Mouse (Mus musculus) limb, embryonic 10.5 days (tissue): ENCODE measurements around the gene Tcea3. TPM values are rescaled to one million over a fixed set of nuclear protein-coding genes. Genes with fewer than 3 reads are reported as not detected.

Experiments used
- DNase-seq: peaks from one replicate; pipeline ENCODE4 v3.0.0-alpha.2; 2017; ENCODE audit warnings: low spot score
- H3K27ac ChIP-seq: fragments of 300-500 bp; sonication (generic); 2 replicates; pipeline ENCODE4 v1.5.1; 2016; ENCODE audit warnings: mild to moderate bottlenecking
- H3K27me3 ChIP-seq: fragments of 300-500 bp; sonication (generic); 2 replicates; pipeline ENCODE4 v1.6.1; 2016; ENCODE audit warnings: low read depth, mild to moderate bottlenecking; ENCODE audit not compliant: poor library complexity, severe bottlenecking
- H3K36me3 ChIP-seq: fragments of 300-500 bp; sonication (generic); 2 replicates; pipeline ENCODE4 v1.6.1; 2016; ENCODE audit warnings: mild to moderate bottlenecking, moderate library complexity
- H3K4me1 ChIP-seq: fragments of 300-500 bp; sonication (generic); 2 replicates; pipeline ENCODE4 v1.6.1; 2016
- H3K4me3 ChIP-seq: fragments of 300-500 bp; sonication (generic); 2 replicates; pipeline ENCODE4 v1.5.1; 2016; ENCODE audit warnings: mild to moderate bottlenecking, moderate library complexity
- H3K9me3 ChIP-seq: fragments of 300-500 bp; sonication (generic); replicated peaks from 2 replicates; pipeline ENCODE4 v1.6.1; 2016; ENCODE audit warnings: mild to moderate bottlenecking
- WGBS: fragments of 180-500 bp; shearing (Covaris S2); methylation state at CpG from one replicate; pipeline ENCODE4 v1.1.7; 2016; 5-methylcytosine and 5-hydroxymethylcytosine counted together
- polyA plus RNA-seq: library from polyadenylated mRNA; unstranded; fragments of >200 nt; fragmentation: Nextera tagmentation; extraction: Ambion mirVana; gene quantifications from 2 replicates; pipeline ENCODE4 v1.2.1, GENCODE M21; 2016

Gene Tcea3
- polyA plus RNA-seq = 1.5 and 1.8 TPM in 2 replicates

- H3K36me3 ChIP-seq = no peaks in the 10 kb centered on the region
- H3K4me1 ChIP-seq = peaks cover 38% of the 10 kb centered on the region
- peak within 1 kb of the TSS; percentile 54 for H3K4me3 ChIP-seq
- H3K27ac ChIP-seq = peak within 1 kb of the TSS; percentile 63
- WGBS = under 1% methylated on average over 46 of the region's 46 CpGs
- DNase-seq = peak; percentile 69
- H3K9me3 ChIP-seq = no peaks in the 10 kb centered on the region
- H3K27me3 ChIP-seq = peaks cover 97% of the 10 kb centered on the region
Measured at GRCm38 (mm10) chr4:136247729-136248463, at the start of gene Tcea3. Gene Tcea3 (plus strand): TSS chr4:136247729.

DNA sequence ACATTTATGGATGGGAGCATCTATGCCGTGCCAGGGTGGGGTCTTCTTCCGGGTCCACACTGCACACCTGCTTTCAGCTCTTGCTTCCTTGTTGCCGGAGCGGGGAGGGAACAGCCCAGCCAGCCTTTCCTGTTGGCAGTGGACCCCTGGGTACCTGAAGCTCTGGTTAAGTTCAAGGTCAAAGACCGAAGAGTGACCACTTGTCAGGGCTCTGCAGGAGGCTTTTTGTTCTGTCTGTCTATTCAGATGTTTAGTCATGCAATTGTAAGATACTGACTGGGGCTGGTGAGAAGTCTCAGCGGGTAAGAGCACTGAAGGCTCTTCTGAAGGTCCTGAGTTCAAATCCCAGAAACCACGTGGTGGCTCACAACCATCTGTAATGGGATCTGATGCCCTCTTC lies 48.7 kb upstream of the Tcea3 start:
- H3K27me3 ChIP-seq = peaks cover 13% of the 10 kb centered on the region
- no peak overlapping the region for H3K4me3 ChIP-seq
- H3K4me1 ChIP-seq = peaks cover 13% of the 10 kb centered on the region
- H3K27ac ChIP-seq = no peak overlapping the region
- H3K9me3 ChIP-seq = no peaks in the 10 kb centered on the region
- WGBS = 78% methylated on average over 7 of the region's 7 CpGs
- peaks cover 4% of the 10 kb centered on the region for H3K36me3 ChIP-seq
- DNase-seq = no peak

GRCm38 (mm10) chr4:136199562-136200292 lies 47.8 kb upstream of the Tcea3 start:
- H3K27me3 ChIP-seq = peaks cover 21% of the 10 kb centered on the region
- no peak overlapping the region for H3K4me3 ChIP-seq
- no peaks in the 10 kb centered on the region for H3K9me3 ChIP-seq
- DNase-seq = peak; percentile 70
- 32% methylated on average over 9 of the region's 9 CpGs for WGBS
- no peaks in the 10 kb centered on the region for H3K36me3 ChIP-seq
- H3K4me1 ChIP-seq = peaks cover 13% of the 10 kb centered on the region
- H3K27ac ChIP-seq = no peak overlapping the region

- DNase-seq = peak; percentile 90
- no peak overlapping the region for H3K4me3 ChIP-seq
- H3K36me3 ChIP-seq = no peaks in the 10 kb centered on the region
- H3K9me3 ChIP-seq = no peaks in the 10 kb centered on the region
- peaks cover 35% of the 10 kb centered on the region for H3K27me3 ChIP-seq
- peaks cover 29% of the 10 kb centered on the region for H3K4me1 ChIP-seq
- no peak overlapping the region for H3K27ac ChIP-seq
- WGBS = 10% methylated on average over 9 of the region's 9 CpGs
Measured at GRCm38 (mm10) chr4:136202509-136202908, 45.0 kb upstream of the Tcea3 start.

GRCm38 (mm10) chr4:136204775-136205174 lies 42.8 kb upstream of the Tcea3 start:
- peaks cover 29% of the 10 kb centered on the region for H3K4me1 ChIP-seq
- H3K4me3 ChIP-seq = no peak overlapping the region
- WGBS = 88% methylated on average over 2 of the region's 2 CpGs
- H3K9me3 ChIP-seq = no peaks in the 10 kb centered on the region
- H3K27ac ChIP-seq = no peak overlapping the region
- no peaks in the 10 kb centered on the region for H3K36me3 ChIP-seq
- H3K27me3 ChIP-seq = peaks cover 54% of the 10 kb centered on the region
- no peak for DNase-seq

DNA sequence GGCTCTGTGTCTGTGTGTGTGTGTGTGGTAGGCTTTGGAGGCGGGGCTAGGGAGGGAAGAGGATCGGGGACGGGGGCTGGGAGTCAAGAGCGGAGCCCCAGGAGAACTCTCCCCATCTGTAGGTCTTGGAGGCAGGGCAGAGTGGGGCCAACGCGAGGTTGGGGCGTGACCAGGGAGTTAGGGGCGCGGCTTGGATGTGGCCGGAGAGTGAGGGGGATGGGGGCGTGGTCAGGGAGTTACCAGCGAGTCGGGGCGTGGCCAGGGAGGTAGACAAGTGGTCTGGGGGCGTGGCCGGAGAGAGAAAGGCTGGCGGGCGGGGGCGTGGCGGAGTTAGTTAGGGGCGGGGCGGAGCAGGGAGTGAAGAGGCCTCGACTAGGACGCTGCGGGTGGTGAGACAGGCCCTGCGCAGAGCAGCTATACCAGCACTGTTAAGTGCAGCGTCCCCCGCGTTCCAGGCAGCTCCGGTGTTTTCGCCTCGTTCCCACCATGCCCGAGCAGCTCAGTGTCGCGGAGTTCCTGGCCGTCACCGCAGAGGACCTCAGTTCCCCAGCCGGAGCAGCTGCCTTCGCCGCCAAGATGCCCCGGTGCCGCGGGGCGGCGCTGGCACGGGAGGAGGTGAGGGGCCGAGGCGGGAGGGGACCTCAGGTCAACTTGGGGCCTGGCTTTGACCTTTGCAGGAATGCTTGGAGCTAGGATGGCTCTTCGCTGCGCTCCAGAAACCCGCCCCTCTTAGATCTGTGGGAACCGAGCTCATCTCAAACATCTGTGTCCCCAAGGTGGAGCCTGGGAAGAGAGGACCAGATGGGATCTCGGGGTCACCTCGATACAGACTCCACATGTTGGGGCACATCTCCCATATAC lies 41.3 kb upstream of the Tcea3 start, which contains the start of gene Asap3:
Gene Asap3 (plus strand): TSS at position 333 of the 861 bp plus-strand sequence.
- Histone ChIP-seq H3K36me3 (no peaks in the 10 kb centered on the region), H3K9me3 (no peaks in the 10 kb centered on the region), H3K4me3 (peak within 1 kb of the TSS; percentile 74), H3K27ac (peak within 1 kb of the TSS; percentile 80), H3K27me3 (peaks cover 48% of the 10 kb centered on the region), H3K4me1 (peaks cover 29% of the 10 kb centered on the region)
- peak; percentile 100 for DNase-seq
- WGBS = under 1% methylated on average over 51 of the region's 54 CpGs

- WGBS = 3% methylated on average over 6 of the region's 6 CpGs
- Histone ChIP-seq H3K27ac (0 out of 2 replicates have a peak overlapping the region, but pooled peaks have one; percentile 27), H3K4me1 (peaks cover 29% of the 10 kb centered on the region), H3K9me3 (no peaks in the 10 kb centered on the region), H3K36me3 (no peaks in the 10 kb centered on the region), H3K4me3 (peak overlapping the region; percentile 74), H3K27me3 (peaks cover 45% of the 10 kb centered on the region)
- DNase-seq = no peak
Measured at GRCm38 (mm10) chr4:136206943-136207342, 40.6 kb upstream of the Tcea3 start.

DNA sequence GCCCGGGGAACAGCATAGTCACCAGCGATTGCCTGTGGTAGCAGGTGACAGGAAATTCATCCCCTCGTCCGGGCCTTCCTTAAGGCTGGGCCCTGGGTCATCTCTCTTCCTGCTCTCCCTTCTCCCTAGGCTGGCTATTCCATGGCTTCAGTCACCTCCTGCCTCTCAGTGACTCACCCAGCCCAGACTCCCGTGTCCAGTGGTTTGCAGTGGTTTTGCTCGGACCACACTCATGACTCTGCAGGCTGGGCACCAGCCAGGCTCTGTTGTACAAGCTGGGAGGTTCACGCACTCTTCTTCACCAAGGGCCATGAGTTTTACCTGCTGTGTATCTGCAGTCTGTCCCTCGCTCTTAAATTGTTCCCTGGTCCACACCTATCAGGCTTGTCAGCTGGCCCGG lies 36.6 kb upstream of the Tcea3 start:
- Histone ChIP-seq H3K4me1 (peaks cover 16% of the 10 kb centered on the region), H3K27me3 (peaks cover 29% of the 10 kb centered on the region), H3K9me3 (no peaks in the 10 kb centered on the region), H3K4me3 (no peak overlapping the region), H3K27ac (no peak overlapping the region), H3K36me3 (no peaks in the 10 kb centered on the region)
- WGBS = 78% methylated on average over 9 of the region's 9 CpGs
- no peak for DNase-seq

GRCm38 (mm10) chr4:136213629-136214028 lies 33.9 kb upstream of the Tcea3 start:
- WGBS = 85% methylated on average over 7 of the region's 7 CpGs
- no peak for DNase-seq
- Histone ChIP-seq H3K36me3 (no peaks in the 10 kb centered on the region), H3K27me3 (peaks cover 17% of the 10 kb centered on the region), H3K4me1 (peaks cover 11% of the 10 kb centered on the region), H3K27ac (no peak overlapping the region), H3K4me3 (no peak overlapping the region), H3K9me3 (no peaks in the 10 kb centered on the region)

DNA sequence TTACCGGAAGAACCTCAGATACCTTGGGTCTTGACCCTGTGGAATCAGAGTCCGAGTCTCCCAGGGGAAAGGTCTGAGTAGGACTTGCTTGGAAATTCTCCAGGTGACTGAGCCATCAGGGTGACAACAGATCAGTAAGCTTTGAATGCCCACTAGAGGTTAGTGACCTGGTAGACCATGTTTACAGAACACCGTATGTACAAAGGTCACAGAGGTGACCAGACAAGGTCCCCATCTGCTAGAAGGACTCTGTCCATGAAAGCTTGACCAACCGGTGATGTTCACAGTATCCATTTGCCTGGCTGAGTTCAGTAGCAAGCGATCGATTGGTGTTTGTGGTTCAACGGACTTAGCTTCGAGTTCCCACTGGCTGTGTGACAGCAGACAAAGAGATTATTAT lies 32.7 kb upstream of the Tcea3 start:
- Histone ChIP-seq H3K27ac (no peak overlapping the region), H3K9me3 (no peaks in the 10 kb centered on the region), H3K4me1 (peaks cover 21% of the 10 kb centered on the region), H3K36me3 (no peaks in the 10 kb centered on the region), H3K4me3 (no peak overlapping the region), H3K27me3 (peaks cover 22% of the 10 kb centered on the region)
- no peak for DNase-seq
- 92% methylated on average over 8 of the region's 8 CpGs for WGBS

DNA sequence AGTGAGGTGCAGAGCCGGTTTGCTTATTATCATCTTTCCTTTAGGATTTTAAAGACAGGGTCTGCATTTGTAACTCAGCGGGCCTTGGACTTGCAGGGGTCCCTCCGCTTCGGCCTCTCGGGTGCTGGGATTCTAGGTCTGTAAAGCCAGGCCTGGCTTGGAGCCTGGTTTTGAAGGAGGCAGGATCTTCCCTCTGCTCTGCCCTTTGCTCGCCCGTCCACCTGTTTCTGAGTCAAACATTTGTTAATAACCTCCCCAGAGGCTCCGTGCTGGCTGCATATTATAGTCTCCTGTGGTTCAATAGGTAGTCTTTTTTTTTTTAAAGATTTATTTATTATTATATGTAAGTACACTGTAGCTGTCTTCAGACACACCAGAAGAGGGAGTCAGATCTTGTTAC lies 32.0 kb upstream of the Tcea3 start:
- peaks cover 27% of the 10 kb centered on the region for H3K27me3 ChIP-seq
- no peaks in the 10 kb centered on the region for H3K9me3 ChIP-seq
- no peak for DNase-seq
- no peaks in the 10 kb centered on the region for H3K36me3 ChIP-seq
- H3K4me1 ChIP-seq = peaks cover 29% of the 10 kb centered on the region
- no peak overlapping the region for H3K4me3 ChIP-seq
- no peak overlapping the region for H3K27ac ChIP-seq
- WGBS = 92% methylated on average over 8 of the region's 8 CpGs

DNA sequence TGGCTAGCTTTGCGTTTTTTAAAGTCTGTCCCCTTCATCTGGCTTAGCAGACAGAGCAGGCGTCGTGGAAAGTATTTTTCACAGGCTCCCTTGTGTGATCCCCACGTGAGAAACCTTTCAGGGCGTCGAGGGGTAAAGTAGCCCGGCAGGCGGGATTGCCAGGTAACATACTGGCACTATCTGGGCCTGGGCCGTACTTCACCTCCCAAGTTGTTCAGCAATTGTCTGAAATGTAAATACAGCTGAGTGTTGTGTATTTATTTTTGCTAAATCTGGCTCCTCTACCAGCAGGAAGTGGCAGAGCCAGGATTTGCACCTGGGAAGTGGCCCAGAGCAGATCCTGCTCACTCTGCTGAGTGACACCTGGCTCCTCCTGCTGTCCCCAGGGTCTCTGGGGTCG lies 30.5 kb upstream of the Tcea3 start:
- H3K4me1 ChIP-seq = peaks cover 35% of the 10 kb centered on the region
- WGBS = 55% methylated on average over 10 of the region's 10 CpGs
- no peak overlapping the region for H3K4me3 ChIP-seq
- H3K27ac ChIP-seq = no peak overlapping the region
- peaks cover 27% of the 10 kb centered on the region for H3K27me3 ChIP-seq
- H3K36me3 ChIP-seq = no peaks in the 10 kb centered on the region
- no peaks in the 10 kb centered on the region for H3K9me3 ChIP-seq
- no peak for DNase-seq
